8 mouse cellular contexts compared by ENCODE assay signal in the genomic region with DNA sequence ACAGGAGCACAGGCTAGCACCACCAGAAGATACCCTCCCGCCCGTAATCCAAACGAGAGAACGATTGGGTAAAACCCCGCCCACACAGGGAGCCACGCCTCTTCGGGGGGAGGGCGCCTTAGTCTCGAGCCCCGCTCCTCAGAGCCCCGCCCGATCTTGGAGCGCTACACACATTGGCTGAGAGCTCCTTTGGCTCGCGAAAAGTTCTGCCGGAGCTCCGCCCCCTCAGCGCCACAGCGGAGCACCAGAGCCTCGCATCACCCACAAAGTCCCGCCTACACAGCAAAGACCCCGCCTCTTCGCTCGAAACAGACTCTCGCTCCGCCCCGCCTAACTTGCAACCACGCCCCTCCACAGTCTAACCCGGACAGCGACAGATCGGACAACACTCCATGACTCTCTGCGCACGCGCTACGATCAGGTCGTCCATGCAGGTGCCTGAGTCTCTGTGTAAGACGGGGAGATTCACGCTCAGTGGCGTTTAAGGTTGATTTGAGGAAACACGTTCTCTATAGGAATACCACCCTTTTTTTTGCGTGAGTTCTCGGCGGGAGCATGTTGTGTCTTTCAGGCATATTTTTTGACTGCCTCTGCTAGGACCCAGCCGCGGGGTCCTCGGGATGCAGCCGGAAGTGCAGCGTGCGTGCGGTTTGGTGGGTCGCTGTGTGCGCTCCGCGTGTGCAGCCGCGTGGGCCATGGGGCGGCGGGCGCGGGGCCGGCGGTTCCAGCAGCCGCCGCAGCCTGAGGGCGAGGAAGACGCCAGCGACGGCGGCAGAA. TPM values are rescaled to one million over a fixed set of nuclear protein-coding genes. Genes with fewer than 3 reads are reported as not detected.
A peak's percentile ranks its signal among the peaks of the same experiment; 100 is the strongest.
DNase-seq lines count a peak whose midpoint lies in the region; ATAC-seq and TF ChIP-seq lines count a peak whose summit lies in the region.

A gene (minus strand): TSS at position 45 of the 777 bp plus-strand sequence.

- no peaks in the 10 kb centered on the region for H3K27me3 ChIP-seq in megakaryocyte, embryonic 14.5 days (replicated peaks)

- no peaks in the 10 kb centered on the region for H3K9me3 ChIP-seq in megakaryocyte, embryonic 14.5 days

- H3K4me1 ChIP-seq in cortical plate, adult 2 months (ENCODE audit: control insufficient read depth, insufficient read depth, low read length), result 0 out of 2 replicates have a peak, but pooled peaks cover 2% of the 10 kb centered on the region
- H3K4me1 ChIP-seq in megakaryocyte, embryonic 14.5 days, result peaks cover 52% of the 10 kb centered on the region

- no peak for TF ChIP-seq CTCF in cortical plate, adult 2 months (IDR thresholded peaks at IDR 0.05; ENCODE audit: extremely low read depth, insufficient read depth, low read length)

- peak within 1 kb of the TSS; percentile 79 for H3K27ac ChIP-seq in cortical plate, adult 2 months (ENCODE audit: insufficient read depth, low read length)

- H3K4me3 ChIP-seq in cortical plate, adult 2 months (ENCODE audit: insufficient read depth, low read length), result peak within 1 kb of the TSS; percentile 59
- peak within 1 kb of the TSS; percentile 99 for H3K4me3 ChIP-seq in megakaryocyte, embryonic 14.5 days (replicated peaks)

- TF ChIP-seq POLR2A in cortical plate, adult 2 months (IDR thresholded peaks at IDR 0.05; ENCODE audit: extremely low read depth, insufficient read depth, low read length), result 0 out of 2 replicates have a peak, but pooled peaks have one; percentile 41

- ATAC-seq in activated CD4-positive, CD25-positive, alpha-beta regulatory T cell, adult 4 months, result peak; percentile 96

- H3K36me3 ChIP-seq in megakaryocyte, embryonic 14.5 days (replicated peaks; ENCODE audit: low read length), result peaks cover 34% of the 10 kb centered on the region

- peak; percentile 99 to 100 for DNase-seq in gastrocnemius, adult 8-10 months (ENCODE audit: low spot score in 2 of 2)
- DNase-seq in hindlimb bud, embryonic 11.5 days (ENCODE audit: extremely low spot score, low read depth, low spot score), result peak; percentile 97
- DNase-seq in left cerebral cortex, adult 8-10 months (ENCODE audit: low spot score in 2 of 2), result peak; percentile 97 to 100
- DNase-seq in right cerebral cortex, postnatal 10 days (ENCODE audit: low spot score in 2 of 2), result peak; percentile 99 to 100
- DNase-seq in urinary bladder, postnatal 25 days (ENCODE audit: low spot score), result peak; percentile 97

RNA-seq across cellular contexts. Expression of the gene that starts here (rescaled TPM):
- under 1 TPM; 0.29 to 0.61 TPM for polyA plus RNA-seq in activated CD4-positive, CD25-positive, alpha-beta regulatory T cell, adult 4 months (2017; shearing (Covaris generic))
- polyA plus RNA-seq in cortical plate, adult 2 months (2012; rRNA removed), result 14.1 and 14.7 TPM in 2 replicates
- total RNA-seq in gastrocnemius, adult 8-10 months (2022), result under 1 TPM in 2 of 4 experiments, not detected in 2; 0.24 to 0.53 TPM
- total RNA-seq in left cerebral cortex, adult 8-10 months (2022), result 1 to 10 TPM; 8.4 to 8.7 (median 8.5) TPM
- 1.9 and 3.2 TPM in 2 replicates for polyA plus RNA-seq in megakaryocyte, embryonic 14.5 days (2012; ENCODE audit: insufficient read depth, low replicate concordance)

Comparison
In these comparisons a context has a peak if more than half of its experiments do, and no peak if none do; other contexts are left out.
1. Peak in every context shown above with its lines: DNase-seq, ATAC-seq, H3K4me3 ChIP-seq and H3K27ac ChIP-seq.
2. RNA of the gene that starts here (total RNA-seq): 8.4 to 8.7 TPM in left cerebral cortex, adult 8-10 months; 0.24 to 0.53 TPM in gastrocnemius, adult 8-10 months; every median in the first group is over 4 times any median in the second.
3. Peak in ATAC-seq in activated CD4-positive, CD25-positive, alpha-beta regulatory T cell, adult 4 months; RNA of the gene not detected or under 1 TPM.
4. Peak in DNase-seq in gastrocnemius, adult 8-10 months; RNA of the gene not detected or under 1 TPM.